Mouse (Mus musculus) Patski (cell line): ENCODE measurements around the gene Cldn8. TPM values are rescaled to one million over a fixed set of nuclear protein-coding genes. Genes with fewer than 3 reads are reported as not detected.

Experiments
- ATAC-seq: fragments of 100-300 bp; one replicate; pipeline ENCODE4 v1.8.0; 2021
- CTCF ChIA-PET: fragments of 350-600 bp; sonication (Branson Sonifier 250); formaldehyde crosslinking; loops from one replicate; lab custom pipeline; 2022; ENCODE audit warnings: inconsistent platforms; lab: Charles Lee
- POLR2A ChIA-PET: fragments of 350-600 bp; sonication (Branson Sonifier 250); formaldehyde crosslinking; loops from one replicate; lab custom pipeline; 2022; ENCODE audit warnings: antibody characterized with exemption, inconsistent platforms; lab: Charles Lee
- DNase-seq: peaks from one replicate; pipeline ENCODE4 v3.0.0-alpha.2; 2011; ENCODE audit warnings: low read depth, low spot score
- H3K27me3 ChIP-seq: fragments of 371-371 bp; one replicate; pipeline ENCODE4 v1.5.1; 2021
- CTCF ChIP-seq: fragments of 100-300 bp; IDR thresholded peaks from one replicate; pipeline ENCODE4 v1.5.1; 2021
- in situ Hi-C: fragments of 300-500 bp; cut with MboI; formaldehyde crosslinking; loops from 3 replicates; pipeline ENCODE4 v1.11.1; 2018; ENCODE audit warnings: low pct_unique_long_range_greater_than_20kb, mixed read lengths
- polyA plus RNA-seq: library from polyadenylated mRNA; unstranded; gene quantifications from one replicate; pipeline ENCODE4 v1.2.3, GENCODE M21; 2021

Gene Cldn8
- polyA plus RNA-seq, 1 experiment from 2014 or later = 0.08 TPM

- POLR2A ChIA-PET = no interaction called here
Observed at GRCm38 (mm10) chr16:88575885-88576679, 13.1 kb upstream of the Cldn8 start.

GRCm38 (mm10) chr16:88572904-88573404 is 10.0 kb upstream of the Cldn8 start:
- TF ChIP-seq CTCF = no peak
- DNase-seq = peak; percentile 49
- peak; percentile 92 for ATAC-seq
- POLR2A ChIA-PET = no interaction called here
- CTCF ChIA-PET = interaction anchor here (0.9 to 2.2 kb wide), 5 partner anchors 9 to 198 kb away, joined by 3 to 5 read pairs (median 3); no protein-coding TSS in a partner anchor
- in situ Hi-C loops = no loop called here
- no peaks in the 10 kb centered on the region for H3K27me3 ChIP-seq

More at GRCm38 (mm10) chr16:88575885-88576679, 13.1 kb upstream of the Cldn8 start:
- DNase-seq (no peak), ATAC-seq (no peak)
- CTCF ChIA-PET = interaction anchor here (1.3 to 2.2 kb wide), 3 partner anchors 12 to 203 kb away, joined by 3 to 9 read pairs (median 4); partner anchors contain the start of gene Cldn8
- no peaks in the 10 kb centered on the region for H3K27me3 ChIP-seq
- no peak for TF ChIP-seq CTCF
- in situ Hi-C loops = no loop called here

- POLR2A ChIA-PET = no interaction called here
- ATAC-seq = no peak
- no peak for TF ChIP-seq CTCF
- in situ Hi-C loops = no loop called here
- CTCF ChIA-PET = no interaction called here
- no peak for DNase-seq
- no peaks in the 10 kb centered on the region for H3K27me3 ChIP-seq
Observed at GRCm38 (mm10) chr16:88570136-88570535, 7.2 kb upstream of the Cldn8 start.

- ATAC-seq (no peak), DNase-seq (no peak)
- H3K27me3 ChIP-seq = no peaks in the 10 kb centered on the region
- ChIA-PET CTCF (no interaction called here), POLR2A (no interaction called here)
- TF ChIP-seq CTCF = no peak
- in situ Hi-C loops = no loop called here
Observed at GRCm38 (mm10) chr16:88569732-88570131, 6.7 kb upstream of the Cldn8 start.

- DNase-seq (no peak), ATAC-seq (no peak)
- H3K27me3 ChIP-seq = no peaks in the 10 kb centered on the region
- ChIA-PET POLR2A (no interaction called here), CTCF (no interaction called here)
- no peak for TF ChIP-seq CTCF
- in situ Hi-C loops = no loop called here
Observed at GRCm38 (mm10) chr16:88569096-88569495, 6.1 kb upstream of the Cldn8 start.

- DNase-seq (no peak), ATAC-seq (no peak)
- no peaks in the 10 kb centered on the region for H3K27me3 ChIP-seq
- in situ Hi-C loops = no loop called here
- CTCF ChIA-PET = interaction anchor here (1.0 to 1.6 kb wide), 4 partner anchors 10 to 168 kb away, joined by 3 to 5 read pairs (median 3); no protein-coding TSS in a partner anchor
- POLR2A ChIA-PET = no interaction called here
- TF ChIP-seq CTCF = no peak
Observed at GRCm38 (mm10) chr16:88561617-88562164, 1.3 kb downstream of the Cldn8 start.

- in situ Hi-C loops = no loop called here
- no peaks in the 10 kb centered on the region for H3K27me3 ChIP-seq
- ATAC-seq = peak; percentile 66
- POLR2A ChIA-PET = interaction anchor here (0.6 kb wide), 1 partner anchor 166 kb away, joined by 4 read pairs; no protein-coding TSS in a partner anchor
- CTCF ChIA-PET = interaction anchor here (0.7 to 6.1 kb wide), 15 partner anchors 22 to 172 kb away, joined by 3 to 48 read pairs (median 3); no protein-coding TSS in a partner anchor
- DNase-seq = peak; percentile 30
- TF ChIP-seq CTCF = peak; percentile 70
Observed at GRCm38 (mm10) chr16:88542488-88542887, 20.5 kb downstream of the Cldn8 start.

- DNase-seq = peak; percentile 48
- H3K27me3 ChIP-seq = no peaks in the 10 kb centered on the region
- POLR2A ChIA-PET = interaction anchor here (0.7 kb wide), 1 partner anchor 167 kb away, joined by 5 read pairs; no protein-coding TSS in a partner anchor
- CTCF ChIA-PET = interaction anchor here (1.6 to 6.1 kb wide), 2 partner anchors 147 to 166 kb away, joined by 3 to 48 read pairs; no protein-coding TSS in a partner anchor
- ATAC-seq = peak; percentile 84
- TF ChIP-seq CTCF = no peak
- in situ Hi-C loops = no loop called here
Observed at GRCm38 (mm10) chr16:88539841-88540487, 23.0 kb downstream of the Cldn8 start.

- no peak for TF ChIP-seq CTCF
- no peaks in the 10 kb centered on the region for H3K27me3 ChIP-seq
- in situ Hi-C loops = no loop called here
- ChIA-PET CTCF (interaction anchor here (0.9 kb wide), 1 partner anchor 31 kb away, joined by 3 read pairs; no protein-coding TSS in a partner anchor), POLR2A (no interaction called here)
- ATAC-seq = peak; percentile 95
- DNase-seq = peak; percentile 9
Observed at GRCm38 (mm10) chr16:88511348-88511747, 51.6 kb downstream of the Cldn8 start.

Other genes with a start within 250 kb of the Cldn8 start
- gene Cldn17, start 56.2 kb downstream of the Cldn8 start, polyA plus RNA-seq = not detected
- gene Krtap24-1, start 49.1 kb upstream of the Cldn8 start, polyA plus RNA-seq = not detected
- not detected for gene 2310079G19Rik, start 64.5 kb upstream of the Cldn8 start, polyA plus RNA-seq
- gene Krtap26-1, start 84.6 kb upstream of the Cldn8 start, polyA plus RNA-seq = not detected
- gene Krtap27-1, start 108.5 kb upstream of the Cldn8 start, polyA plus RNA-seq = not detected
- not detected for gene 2310061N02Rik, start 144.8 kb upstream of the Cldn8 start, polyA plus RNA-seq
- gene Krtap13-1, start 165.7 kb upstream of the Cldn8 start, polyA plus RNA-seq = not detected
- gene Krtap13, start 188.5 kb upstream of the Cldn8 start, polyA plus RNA-seq = not detected
- not detected for gene 2310034C09Rik, start 195.7 kb upstream of the Cldn8 start, polyA plus RNA-seq
- not detected for gene 2310057N15Rik, start 211.0 kb upstream of the Cldn8 start, polyA plus RNA-seq
- not detected for gene Gm5965, start 214.7 kb upstream of the Cldn8 start, polyA plus RNA-seq
- not detected for gene Gm20741, start 249.0 kb upstream of the Cldn8 start, polyA plus RNA-seq